Comparison of ENCODE assay signal across 15 mouse cellular contexts in the genomic region with DNA sequence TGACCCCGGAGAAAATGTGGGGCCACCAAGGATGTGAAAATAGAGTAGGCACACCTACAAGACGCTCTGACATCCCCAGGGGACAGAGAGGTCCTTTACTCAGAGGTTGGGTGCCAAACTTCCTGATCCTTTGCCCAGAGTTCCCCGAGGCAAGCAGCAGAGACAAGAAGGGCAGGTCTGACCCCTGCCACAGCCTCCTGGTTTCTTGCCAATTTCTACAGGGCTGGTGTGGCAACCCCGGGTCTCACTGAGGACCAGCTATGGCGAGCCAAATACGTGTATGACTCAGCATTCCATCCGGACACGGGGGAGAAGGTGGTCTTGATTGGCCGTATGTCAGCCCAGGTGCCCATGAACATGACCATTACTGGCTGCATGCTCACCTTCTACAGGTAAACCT. TPM values are rescaled to one million over a fixed set of nuclear protein-coding genes. Genes with fewer than 3 reads are reported as not detected.
DNase-seq lines count a peak whose midpoint lies in the region; ATAC-seq and TF ChIP-seq lines count a peak whose summit lies in the region.
"Had no signal": no experiment of that assay in that cellular context is flagged by ENCODE, and none has a peak within 500 bp of the region (broad histone marks: within the 10 kb centered on the region; RNA-seq: fewer than 3 reads in every experiment).

No protein-coding gene starts in this region.

- no peak for TF ChIP-seq CTCF in forebrain, postnatal 0 days (IDR thresholded peaks at IDR 0.05; ENCODE audit: low read depth)

- no peak overlapping the region for H3K27ac ChIP-seq in forebrain, postnatal 0 days (ENCODE audit: low read depth, low read length)
- H3K27ac ChIP-seq in forebrain, embryonic 16.5 days (ENCODE audit: low read length), result no peak overlapping the region
- no peak overlapping the region for H3K27ac ChIP-seq in midbrain, embryonic 12.5 days (replicated peaks)
- H3K27ac ChIP-seq in midbrain, embryonic 10.5 days (replicated peaks), result no peak overlapping the region
- H3K27ac ChIP-seq in midbrain, embryonic 14.5 days (replicated peaks; ENCODE audit: low read depth, low read length), result no peak overlapping the region
- H3K27ac ChIP-seq: liver, embryonic 12.5 days had no signal

- no peak for DNase-seq in forebrain, postnatal 0 days
- DNase-seq in midbrain, embryonic 10.5 days (ENCODE audit: low spot score), result no peak
- no peak for DNase-seq in midbrain, embryonic 14.5 days
- peak; percentile 41 for DNase-seq in skeletal muscle tissue, adult 2 months (ENCODE audit: low read depth, low spot score)
- no peak for DNase-seq in frontal cortex, postnatal 25 days (ENCODE audit: low spot score in 2 of 2)
- DNase-seq: cerebellum, adult 8-10 months; gastrocnemius, postnatal 14 days; lung, postnatal 10 days; right cerebral cortex, postnatal 14 days; thymus, adult 18-20 months had no signal

- ATAC-seq in forebrain, postnatal 0 days, result no peak
- ATAC-seq in forebrain, embryonic 16.5 days, result no peak
- ATAC-seq in midbrain, embryonic 12.5 days (ENCODE audit: low FRiP score, low read depth), result no peak
- no peak for ATAC-seq in midbrain, embryonic 14.5 days (ENCODE audit: low FRiP score, low TSS enrichment)
- ATAC-seq: liver, embryonic 12.5 days had no signal

- WGBS in forebrain, postnatal 0 days, result 74% methylated on average over 9 of the region's 9 CpGs
- WGBS in forebrain, embryonic 16.5 days, result 77% methylated on average over 9 of the region's 9 CpGs
- WGBS in midbrain, embryonic 12.5 days, result 76% methylated on average over 9 of the region's 9 CpGs
- 76% methylated on average over 9 of the region's 9 CpGs for WGBS in midbrain, embryonic 10.5 days
- 84% methylated on average over 9 of the region's 9 CpGs for WGBS in midbrain, embryonic 14.5 days

- H3K4me1 ChIP-seq in forebrain, postnatal 0 days (ENCODE audit: insufficient read depth), result peaks cover 15% of the 10 kb centered on the region
- H3K4me1 ChIP-seq in forebrain, embryonic 16.5 days (replicated peaks; ENCODE audit: control insufficient read depth, insufficient read depth, low read length), result peaks cover 39% of the 10 kb centered on the region
- peaks cover 31% of the 10 kb centered on the region for H3K4me1 ChIP-seq in midbrain, embryonic 12.5 days
- peaks cover 40% of the 10 kb centered on the region for H3K4me1 ChIP-seq in midbrain, embryonic 10.5 days
- peaks cover 35% of the 10 kb centered on the region for H3K4me1 ChIP-seq in midbrain, embryonic 14.5 days (ENCODE audit: control insufficient read depth, insufficient read depth, low read length)

- no peaks in the 10 kb centered on the region for H3K9me3 ChIP-seq in forebrain, postnatal 0 days (ENCODE audit: low read length)
- no peaks in the 10 kb centered on the region for H3K9me3 ChIP-seq in forebrain, embryonic 16.5 days (ENCODE audit: control insufficient read depth, low read length)
- H3K9me3 ChIP-seq in midbrain, embryonic 12.5 days, result no peaks in the 10 kb centered on the region
- no peaks in the 10 kb centered on the region for H3K9me3 ChIP-seq in midbrain, embryonic 10.5 days (replicated peaks)
- H3K9me3 ChIP-seq in midbrain, embryonic 14.5 days (ENCODE audit: control insufficient read depth, low read length), result no peaks in the 10 kb centered on the region
- H3K9me3 ChIP-seq: heart, embryonic 12.5 days; liver, embryonic 12.5 days had no signal

- H3K9ac ChIP-seq in forebrain, postnatal 0 days, result no peak overlapping the region; the same call in 1 of the 2 replicates
- H3K9ac ChIP-seq in forebrain, embryonic 16.5 days (replicated peaks; ENCODE audit: low read depth, low read length), result no peak overlapping the region
- H3K9ac ChIP-seq in midbrain, embryonic 12.5 days (replicated peaks), result no peak overlapping the region
- peak overlapping the region; percentile 66; the same call in 1 of the 2 replicates for H3K9ac ChIP-seq in midbrain, embryonic 14.5 days (replicated peaks; ENCODE audit: low read length)
- H3K9ac ChIP-seq: liver, embryonic 12.5 days had no signal

- peaks cover 40% of the 10 kb centered on the region for H3K36me3 ChIP-seq in forebrain, postnatal 0 days (ENCODE audit: insufficient read depth)
- peaks cover 12% of the 10 kb centered on the region; the same call in 1 of the 2 replicates for H3K36me3 ChIP-seq in forebrain, embryonic 16.5 days (ENCODE audit: control insufficient read depth, insufficient read depth)
- peaks cover 15% of the 10 kb centered on the region; the same call in 1 of the 2 replicates for H3K36me3 ChIP-seq in midbrain, embryonic 12.5 days
- H3K36me3 ChIP-seq in midbrain, embryonic 10.5 days, result peaks cover 8% of the 10 kb centered on the region; the same call in 1 of the 2 replicates
- H3K36me3 ChIP-seq in midbrain, embryonic 14.5 days (ENCODE audit: control insufficient read depth, insufficient read depth, low read length), result peaks cover 49% of the 10 kb centered on the region

- H3K4me2 ChIP-seq in forebrain, postnatal 0 days (ENCODE audit: low read depth), result peak overlapping the region; percentile 85
- no peak overlapping the region; the same call in 1 of the 2 replicates for H3K4me2 ChIP-seq in forebrain, embryonic 16.5 days (ENCODE audit: low read length)
- 0 out of 2 replicates have a peak overlapping the region, but pooled peaks have one; percentile 60 for H3K4me2 ChIP-seq in midbrain, embryonic 12.5 days (replicated peaks)
- peak overlapping the region; percentile 85 for H3K4me2 ChIP-seq in midbrain, embryonic 14.5 days (ENCODE audit: low read length)

- H3K27me3 ChIP-seq in forebrain, postnatal 0 days (ENCODE audit: insufficient read depth, low read length), result no peaks in the 10 kb centered on the region
- H3K27me3 ChIP-seq in forebrain, embryonic 16.5 days (replicated peaks; ENCODE audit: control insufficient read depth, insufficient read depth, low read length), result no peaks in the 10 kb centered on the region
- peaks cover 31% of the 10 kb centered on the region for H3K27me3 ChIP-seq in midbrain, embryonic 12.5 days
- H3K27me3 ChIP-seq in midbrain, embryonic 10.5 days (ENCODE audit: low read depth, poor library complexity, severe bottlenecking), result peaks cover 52% of the 10 kb centered on the region
- peaks cover 8% of the 10 kb centered on the region; the same call in 1 of the 2 replicates for H3K27me3 ChIP-seq in midbrain, embryonic 14.5 days (ENCODE audit: control insufficient read depth, insufficient read depth, low read length)

- H3K4me3 ChIP-seq in forebrain, postnatal 0 days (ENCODE audit: low read depth, low read length), result no peak overlapping the region; the same call in 1 of the 2 replicates
- H3K4me3 ChIP-seq in forebrain, embryonic 16.5 days (replicated peaks; ENCODE audit: low read length), result no peak overlapping the region
- H3K4me3 ChIP-seq in midbrain, embryonic 12.5 days, result no peak overlapping the region
- no peak overlapping the region for H3K4me3 ChIP-seq in midbrain, embryonic 10.5 days
- no peak overlapping the region for H3K4me3 ChIP-seq in midbrain, embryonic 14.5 days (replicated peaks; ENCODE audit: low read depth, low read length)
- H3K4me3 ChIP-seq: liver, embryonic 12.5 days had no signal

RNA-seq across cellular contexts. Expression of a gene that starts 2.2 kb away (rescaled TPM):
- 50.7 and 53.1 TPM in 2 replicates for total RNA-seq in forebrain, postnatal 0 days (2014; rRNA removed)
- 93.3 and 106 TPM in 2 replicates for polyA plus RNA-seq in forebrain, postnatal 0 days (2015; fragmentation: Nextera tagmentation; extraction: Ambion mirVana)
- 69.5 and 80.3 TPM in 2 replicates for polyA plus RNA-seq in forebrain, embryonic 16.5 days (2015; fragmentation: Nextera tagmentation; extraction: Ambion mirVana)
- polyA plus RNA-seq in midbrain, embryonic 12.5 days (2016; fragmentation: Nextera tagmentation; extraction: Ambion mirVana), result 32.1 and 32.6 TPM in 2 replicates
- polyA plus RNA-seq in midbrain, embryonic 10.5 days (2016; fragmentation: Nextera tagmentation; extraction: Ambion mirVana), result 8.3 and 15.3 TPM in 2 replicates
- polyA plus RNA-seq in midbrain, embryonic 14.5 days (2014; fragmentation: Nextera tagmentation; extraction: Ambion mirVana), result 71.1 and 72.7 TPM in 2 replicates

RNA-seq across cellular contexts. Expression of a gene that starts 4.0 kb away (rescaled TPM):
- 5.2 and 6.4 TPM in 2 replicates for total RNA-seq in forebrain, postnatal 0 days (2014; rRNA removed)
- 1.6 and 1.9 TPM in 2 replicates for polyA plus RNA-seq in forebrain, postnatal 0 days (2015; fragmentation: Nextera tagmentation; extraction: Ambion mirVana)
- 1.9 and 2.7 TPM in 2 replicates for polyA plus RNA-seq in forebrain, embryonic 16.5 days (2015; fragmentation: Nextera tagmentation; extraction: Ambion mirVana)
- polyA plus RNA-seq in midbrain, embryonic 12.5 days (2016; fragmentation: Nextera tagmentation; extraction: Ambion mirVana), result 0.46 and 0.84 TPM in 2 replicates
- 0.19 and 0.34 TPM in 2 replicates for polyA plus RNA-seq in midbrain, embryonic 10.5 days (2016; fragmentation: Nextera tagmentation; extraction: Ambion mirVana)
- polyA plus RNA-seq in midbrain, embryonic 14.5 days (2014; fragmentation: Nextera tagmentation; extraction: Ambion mirVana), result 2.4 and 2.8 TPM in 2 replicates
- total RNA-seq: hematopoietic stem cell, adult 5-6 weeks had no signal
- polyA plus RNA-seq: liver, embryonic 12.5 days had no signal

RNA-seq across cellular contexts. Expression of a gene that starts 25.5 kb away (rescaled TPM):
- total RNA-seq in forebrain, postnatal 0 days (2014; rRNA removed), result 1.8 and 6.1 TPM in 2 replicates
- 1.4 and 1.7 TPM in 2 replicates for polyA plus RNA-seq in forebrain, postnatal 0 days (2015; fragmentation: Nextera tagmentation; extraction: Ambion mirVana)
- polyA plus RNA-seq in forebrain, embryonic 16.5 days (2015; fragmentation: Nextera tagmentation; extraction: Ambion mirVana), result 0.80 and 3.4 TPM in 2 replicates
- polyA plus RNA-seq in midbrain, embryonic 12.5 days (2016; fragmentation: Nextera tagmentation; extraction: Ambion mirVana), result 0.71 and 0.97 TPM in 2 replicates
- polyA plus RNA-seq in midbrain, embryonic 10.5 days (2016; fragmentation: Nextera tagmentation; extraction: Ambion mirVana), result 0.38 and 0.39 TPM in 2 replicates
- 0.72 and 1.4 TPM in 2 replicates for polyA plus RNA-seq in midbrain, embryonic 14.5 days (2014; fragmentation: Nextera tagmentation; extraction: Ambion mirVana)

RNA-seq across cellular contexts. Expression of a gene that starts 35.3 kb away (rescaled TPM):
- total RNA-seq in forebrain, postnatal 0 days (2014; rRNA removed), result 26.6 and 29.3 TPM in 2 replicates
- 14.6 and 15.0 TPM in 2 replicates for polyA plus RNA-seq in forebrain, postnatal 0 days (2015; fragmentation: Nextera tagmentation; extraction: Ambion mirVana)
- polyA plus RNA-seq in forebrain, embryonic 16.5 days (2015; fragmentation: Nextera tagmentation; extraction: Ambion mirVana), result 18.2 and 19.5 TPM in 2 replicates
- polyA plus RNA-seq in midbrain, embryonic 12.5 days (2016; fragmentation: Nextera tagmentation; extraction: Ambion mirVana), result 69.5 and 70.3 TPM in 2 replicates
- polyA plus RNA-seq in midbrain, embryonic 10.5 days (2016; fragmentation: Nextera tagmentation; extraction: Ambion mirVana), result 55.1 and 58.4 TPM in 2 replicates
- polyA plus RNA-seq in midbrain, embryonic 14.5 days (2014; fragmentation: Nextera tagmentation; extraction: Ambion mirVana), result 16.1 and 21.5 TPM in 2 replicates

RNA-seq across cellular contexts. Expression of a gene that starts 43.3 kb away (rescaled TPM):
- total RNA-seq in forebrain, postnatal 0 days (2014; rRNA removed), result 60.6 and 62.2 TPM in 2 replicates
- 85.7 and 99.2 TPM in 2 replicates for polyA plus RNA-seq in forebrain, postnatal 0 days (2015; fragmentation: Nextera tagmentation; extraction: Ambion mirVana)
- polyA plus RNA-seq in forebrain, embryonic 16.5 days (2015; fragmentation: Nextera tagmentation; extraction: Ambion mirVana), result 76.9 and 81.8 TPM in 2 replicates
- 70.3 and 78.7 TPM in 2 replicates for polyA plus RNA-seq in midbrain, embryonic 12.5 days (2016; fragmentation: Nextera tagmentation; extraction: Ambion mirVana)
- polyA plus RNA-seq in midbrain, embryonic 10.5 days (2016; fragmentation: Nextera tagmentation; extraction: Ambion mirVana), result 71.6 and 72.9 TPM in 2 replicates
- polyA plus RNA-seq in midbrain, embryonic 14.5 days (2014; fragmentation: Nextera tagmentation; extraction: Ambion mirVana), result 77.8 and 92.4 TPM in 2 replicates
